Mouse (Mus musculus): Measurements from ENCODE around the gene Hba-a2.
"Not testable (repeated sequence)": the region's sequence is repeated elsewhere in the genome, so short reads cannot be mapped to it uniquely, and the experiment has no call there.

Gene Hba-a2

DNA sequence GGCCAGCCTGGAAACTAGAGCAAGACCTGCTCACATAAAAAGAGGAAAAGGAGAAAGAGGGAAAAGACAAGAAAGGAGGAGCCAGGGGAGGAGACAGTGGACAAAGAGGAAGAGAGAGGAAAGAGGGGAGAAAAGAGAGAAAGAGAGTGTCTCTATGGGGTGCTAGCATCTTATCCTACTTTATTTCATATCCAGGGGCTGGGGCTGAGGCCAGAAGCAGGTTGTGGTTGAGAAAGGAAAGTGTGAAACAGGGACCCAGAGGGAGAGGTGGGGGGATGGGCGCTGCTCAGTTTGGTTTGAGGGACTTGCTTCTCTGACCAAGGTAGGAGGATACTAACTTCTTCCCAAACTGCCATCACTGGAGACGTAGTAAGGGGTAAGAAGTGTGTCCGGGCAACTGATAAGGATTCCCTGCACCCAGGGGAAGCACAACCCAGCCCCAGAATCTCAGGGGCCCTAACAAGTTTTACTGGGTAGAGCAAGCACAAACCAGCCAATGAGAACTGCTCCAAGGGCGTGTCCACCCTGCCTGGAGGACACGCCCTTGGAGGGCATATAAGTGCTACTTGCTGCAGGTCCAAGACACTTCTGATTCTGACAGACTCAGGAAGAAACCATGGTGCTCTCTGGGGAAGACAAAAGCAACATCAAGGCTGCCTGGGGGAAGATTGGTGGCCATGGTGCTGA is 13.1 kb upstream of the Hba-a2 start, which contains the start of gene Hba-a1:
Gene Hba-a1, plus strand, starts transcription at position 421 of the 687 bp plus-strand sequence.
- DNase-seq (ENCODE audit: low spot score) = not testable (repeated sequence)

- not testable (repeated sequence) for DNase-seq (ENCODE audit: low spot score)
Observed at GRCm38 (mm10) chr11:32284582-32284981, 11.7 kb upstream of the Hba-a2 start.

- no peak for DNase-seq (ENCODE audit: low spot score)
Observed at GRCm38 (mm10) chr11:32285031-32285775, 11.1 kb upstream of the Hba-a2 start.

DNA sequence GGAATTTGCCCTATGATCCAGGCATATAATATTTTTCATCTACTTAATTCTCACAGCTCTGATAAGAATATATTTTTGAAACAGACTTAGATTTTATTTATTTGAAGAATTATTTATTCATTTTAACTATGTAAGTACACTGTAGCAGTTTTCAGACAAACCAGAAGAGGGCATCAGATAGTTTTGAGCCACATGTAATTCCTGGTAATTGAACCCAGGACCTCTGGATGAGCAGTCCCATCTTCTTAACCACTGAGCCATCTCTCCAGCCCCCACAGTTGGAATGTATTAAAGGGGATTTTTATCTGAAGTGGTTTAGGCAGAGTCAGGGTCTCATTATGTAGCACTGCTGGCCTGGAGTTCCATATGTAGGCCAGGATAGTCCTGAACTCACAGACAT is 10.4 kb upstream of the Hba-a2 start:
- not testable (repeated sequence) for DNase-seq (ENCODE audit: low spot score)

GRCm38 (mm10) chr11:32286695-32287492 is 9.4 kb upstream of the Hba-a2 start, which contains the start of gene Hbq1b:
TSS of gene Hbq1b (plus strand) at chr11:32286965.
- DNase-seq (ENCODE audit: low spot score) = peak; percentile 78

- DNase-seq (ENCODE audit: low spot score) = no peak
Observed at GRCm38 (mm10) chr11:32287493-32287825, 8.8 kb upstream of the Hba-a2 start.

DNA sequence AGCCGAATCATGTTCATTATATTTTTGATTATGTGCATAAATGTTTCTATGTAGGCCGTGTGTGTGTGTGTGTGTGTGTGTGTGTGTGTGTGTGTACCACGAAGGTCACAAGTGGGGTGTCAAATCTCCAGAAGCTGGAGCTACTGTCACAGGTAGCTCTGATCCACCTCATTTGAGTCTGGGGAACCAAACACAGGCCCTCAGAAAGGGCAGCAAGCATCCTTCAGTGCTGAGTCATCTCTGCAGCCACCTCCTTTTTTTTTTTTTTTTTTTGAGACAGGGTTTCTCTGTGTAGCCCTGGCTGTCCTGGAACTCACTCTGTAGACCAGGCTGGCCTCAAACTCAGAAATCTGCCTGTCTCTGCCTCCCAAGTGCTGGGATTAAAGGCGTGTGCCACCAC is 3.5 kb upstream of the Hba-a2 start:
- not testable (repeated sequence) for DNase-seq (ENCODE audit: low spot score)

- not testable (repeated sequence) for DNase-seq (ENCODE audit: low spot score)
Observed at GRCm38 (mm10) chr11:32293479-32293878, 2.8 kb upstream of the Hba-a2 start.

DNA sequence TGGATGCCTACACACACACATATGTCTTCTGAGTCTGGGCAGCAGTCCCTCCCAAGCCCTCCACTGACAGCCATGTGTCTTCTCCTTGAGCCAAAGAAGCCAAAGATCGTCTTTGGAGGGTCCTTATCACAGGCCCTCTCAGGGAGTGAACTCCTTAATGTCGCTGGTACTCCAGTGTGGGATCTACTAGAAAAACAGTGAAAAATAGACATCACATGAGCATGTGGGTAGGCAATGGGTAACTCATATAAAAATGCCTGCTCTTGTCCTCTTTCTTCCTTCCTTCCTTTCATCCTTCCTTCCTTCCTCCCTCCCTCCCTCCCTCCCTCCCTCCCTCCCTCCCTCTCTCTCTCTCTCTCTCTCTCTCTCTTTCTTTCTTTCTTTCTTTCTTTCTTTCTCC is 1.1 kb downstream of the Hba-a2 start:
- DNase-seq (ENCODE audit: low spot score) = not testable (repeated sequence)

DNA sequence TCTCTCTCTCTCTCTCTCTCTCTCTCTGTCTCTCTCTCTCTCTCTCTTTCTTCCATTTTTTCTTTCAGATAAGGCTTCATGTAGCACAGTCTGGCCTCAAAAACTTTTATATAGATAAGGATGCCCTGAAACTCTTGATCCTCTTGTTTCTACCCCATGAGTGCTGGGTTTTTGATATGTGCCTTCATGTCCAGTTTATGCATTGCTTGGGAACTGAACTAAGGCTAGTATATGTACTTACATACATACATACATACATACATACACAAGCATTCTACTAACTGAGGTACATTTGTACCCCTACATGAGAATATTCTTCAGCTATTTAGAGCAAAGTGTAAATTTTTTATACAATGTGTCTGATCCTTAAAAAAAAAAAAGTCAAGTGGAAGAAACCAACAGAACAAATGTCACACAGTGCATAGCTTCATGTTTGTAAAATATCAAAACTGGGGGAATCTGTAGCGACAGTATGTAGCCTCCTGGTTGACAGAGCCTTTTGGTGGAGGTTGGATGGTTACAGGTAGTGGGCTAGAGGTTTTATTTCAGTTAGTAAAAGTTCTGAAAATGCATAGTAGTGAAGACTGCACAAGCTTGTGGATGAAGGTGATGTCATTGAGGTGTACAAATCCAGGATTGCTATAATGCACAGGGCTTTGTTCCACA is 1.7 kb downstream of the Hba-a2 start:
- no peak for DNase-seq (ENCODE audit: low spot score)

DNA sequence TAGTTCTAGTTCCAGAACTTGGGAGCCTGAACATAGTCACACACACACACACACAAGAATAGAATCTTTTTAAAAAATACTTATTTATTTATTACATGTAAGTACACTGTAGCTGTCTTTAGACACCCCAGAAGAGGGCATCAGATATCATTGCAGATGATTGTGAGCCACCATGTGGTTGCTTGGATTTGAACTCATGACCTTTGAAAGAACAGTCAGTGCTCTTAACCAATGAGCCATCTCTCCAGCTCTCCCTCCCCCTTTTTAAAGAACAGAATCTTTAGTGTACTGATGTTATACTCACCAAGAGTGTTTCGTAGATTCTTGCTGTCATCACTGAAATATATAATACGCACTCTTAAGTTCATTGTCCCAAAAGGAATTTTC is 2.2 kb downstream of the Hba-a2 start:
- no peak for DNase-seq (ENCODE audit: low spot score)

DNA sequence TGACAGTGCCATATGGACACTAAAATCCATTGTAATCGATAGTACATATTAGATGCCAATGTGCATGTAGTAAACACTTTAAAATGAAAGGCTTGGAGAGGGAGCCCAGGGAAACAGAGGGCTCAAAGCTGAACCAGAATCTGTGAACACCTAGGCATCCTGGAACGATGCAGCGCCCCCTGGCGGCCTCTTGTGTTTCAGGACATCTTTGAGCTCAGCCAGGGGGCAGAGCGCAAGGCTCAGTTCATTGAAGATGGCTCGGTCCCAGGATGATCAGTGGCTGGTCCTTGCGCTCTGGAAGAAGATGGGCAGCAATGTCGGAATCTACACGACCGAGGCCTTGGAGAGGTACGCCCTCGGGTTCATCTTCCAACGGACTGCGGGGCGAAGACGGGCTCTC is 3.6 kb downstream of the Hba-a2 start, which contains the start of gene Hbq1a:
Gene Hbq1a, plus strand, starts transcription at position 205 of the 400 bp plus-strand sequence.
- DNase-seq (ENCODE audit: low spot score) = peak; percentile 49

- DNase-seq (ENCODE audit: low spot score) = no peak
Observed at GRCm38 (mm10) chr11:32300279-32301267, 4.3 kb downstream of the Hba-a2 start.

DNA sequence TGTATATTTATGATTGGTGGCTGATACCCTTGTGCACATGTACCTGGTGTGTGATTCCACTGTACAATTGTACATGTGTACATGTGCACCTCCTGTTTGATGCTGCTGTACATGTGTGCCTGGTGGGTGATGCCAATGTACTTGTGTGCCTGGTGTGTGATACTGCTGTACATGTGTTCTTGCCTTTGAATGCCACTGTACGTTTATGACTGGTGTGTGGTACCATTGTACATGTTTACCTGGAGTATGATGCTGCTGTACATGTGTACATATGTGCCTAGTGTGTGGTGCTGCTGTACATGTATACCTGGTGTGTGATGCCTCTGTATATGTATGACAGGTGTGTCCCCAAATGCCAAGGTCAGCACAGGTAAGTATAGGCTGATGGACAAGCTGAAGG is 5.2 kb downstream of the Hba-a2 start:
- no peak for DNase-seq (ENCODE audit: low spot score)

GRCm38 (mm10) chr11:32302824-32303419 is 6.6 kb downstream of the Hba-a2 start:
- no peak for DNase-seq (ENCODE audit: low spot score)

DNA sequence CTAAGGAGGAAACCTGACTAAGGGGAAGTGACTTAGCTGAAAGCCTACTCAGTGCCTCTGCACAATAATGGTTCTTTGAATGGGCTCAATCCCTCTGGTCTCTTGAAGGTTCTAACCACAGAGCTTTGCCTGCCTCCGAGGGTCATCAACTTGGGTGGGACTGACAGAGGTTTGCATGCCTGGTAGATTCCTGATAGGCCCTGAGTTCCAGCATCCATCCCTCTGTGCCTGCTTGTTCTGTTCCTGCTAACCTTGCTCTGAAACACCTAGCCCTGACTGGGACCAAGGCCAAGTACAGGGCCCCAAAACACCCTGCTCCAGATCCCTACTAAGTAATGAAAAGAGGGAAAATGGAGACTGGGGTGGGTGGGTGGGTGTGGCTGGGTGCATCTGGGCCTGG is 7.2 kb downstream of the Hba-a2 start:
- DNase-seq (ENCODE audit: low spot score) = no peak

GRCm38 (mm10) chr11:32307006-32307405 is 10.7 kb downstream of the Hba-a2 start:
- DNase-seq (ENCODE audit: low spot score) = no peak

DNA sequence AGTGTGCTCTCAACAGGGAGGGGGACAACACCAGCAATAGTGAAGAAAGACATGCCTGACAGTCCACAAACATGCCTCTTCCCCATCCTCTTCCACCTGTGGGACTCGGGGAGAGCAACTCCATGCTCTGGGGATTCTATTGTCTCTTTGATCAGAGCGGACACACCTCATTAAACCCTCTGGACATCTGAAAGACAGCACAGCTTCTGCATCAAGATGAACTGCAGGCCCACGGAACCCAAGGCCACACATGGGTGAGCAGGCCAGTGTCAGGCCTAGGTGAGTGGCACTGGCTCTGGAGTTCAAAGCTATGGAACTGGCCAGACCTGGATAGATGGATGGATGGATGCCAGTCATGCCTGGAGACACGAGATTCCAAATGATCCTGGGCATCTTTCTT is 13.2 kb downstream of the Hba-a2 start:
- DNase-seq (ENCODE audit: low spot score) = no peak

- no peak for DNase-seq (ENCODE audit: low spot score)
Observed at GRCm38 (mm10) chr11:32309928-32310327, 13.6 kb downstream of the Hba-a2 start.

DNA sequence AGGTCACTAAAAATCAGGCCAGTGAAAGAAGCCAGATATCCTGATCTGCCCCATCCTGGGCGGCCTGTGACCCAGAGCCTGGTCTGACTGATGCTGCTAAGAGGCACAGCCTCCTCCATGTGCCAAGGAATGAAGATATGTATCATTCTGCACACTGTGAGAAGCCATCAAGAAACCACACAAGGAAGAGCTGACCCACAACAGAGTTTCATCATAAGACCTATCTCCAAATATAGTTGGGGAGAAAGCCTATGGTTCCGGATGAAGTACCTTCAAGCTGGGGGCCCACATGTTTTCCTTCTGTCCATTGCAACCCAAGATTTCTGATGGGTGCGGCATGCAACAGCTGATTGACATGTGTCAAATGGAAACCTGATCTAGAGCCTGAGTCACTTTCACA is 19.7 kb downstream of the Hba-a2 start:
- DNase-seq (ENCODE audit: low spot score) = no peak

Measured in layer of hippocampus, adult 9-10 months (tissue).